Mouse (Mus musculus) brain, adult 2 months (tissue): ENCODE results near the gene Eepd1.

ENCODE experiments used
- DNase-seq: peaks from one replicate; pipeline ENCODE4 v3.0.0; 2011; ENCODE audit warnings: low read depth, low spot score

The Eepd1 gene

GRCm38 (mm10) chr9:25532105-25532504 is 50.8 kb downstream of the Eepd1 start:
- DNase-seq: no peak

- DNase-seq: no peak
Measured at GRCm38 (mm10) chr9:25535487-25535886, 54.1 kb downstream of the Eepd1 start.

- no peak for DNase-seq
Measured at GRCm38 (mm10) chr9:25539461-25539860, 58.1 kb downstream of the Eepd1 start.

GRCm38 (mm10) chr9:25541355-25541754 is 60.0 kb downstream of the Eepd1 start:
- no peak for DNase-seq

GRCm38 (mm10) chr9:25545212-25545611 is 63.9 kb downstream of the Eepd1 start:
- peak; percentile 58 for DNase-seq

GRCm38 (mm10) chr9:25549130-25550060 is 68.0 kb downstream of the Eepd1 start:
- peak; percentile 31 for DNase-seq

- no peak for DNase-seq
Measured at GRCm38 (mm10) chr9:25550196-25550595, 68.8 kb downstream of the Eepd1 start.

GRCm38 (mm10) chr9:25552532-25552931 is 71.2 kb downstream of the Eepd1 start:
- DNase-seq: no peak

GRCm38 (mm10) chr9:25554246-25554803 is 73.0 kb downstream of the Eepd1 start:
- DNase-seq: no peak

GRCm38 (mm10) chr9:25555261-25555660 is 73.9 kb downstream of the Eepd1 start:
- DNase-seq: peak; percentile 74

GRCm38 (mm10) chr9:25556008-25556407 is 74.7 kb downstream of the Eepd1 start:
- peak; percentile 74 for DNase-seq

- no peak for DNase-seq
Measured at GRCm38 (mm10) chr9:25557378-25557777, 76.0 kb downstream of the Eepd1 start.

GRCm38 (mm10) chr9:25558834-25559233 is 77.5 kb downstream of the Eepd1 start:
- DNase-seq: no peak

- peak; percentile 46 for DNase-seq
Measured at GRCm38 (mm10) chr9:25560016-25560758, 78.8 kb downstream of the Eepd1 start.

GRCm38 (mm10) chr9:25561143-25561542 is 79.8 kb downstream of the Eepd1 start:
- DNase-seq: no peak

- DNase-seq: no peak
Measured at GRCm38 (mm10) chr9:25563806-25564205, 82.5 kb downstream of the Eepd1 start.

- peak; percentile 71 for DNase-seq
Measured at GRCm38 (mm10) chr9:25567071-25567470, 85.7 kb downstream of the Eepd1 start.

- no peak for DNase-seq
Measured at GRCm38 (mm10) chr9:25568783-25569182, 87.4 kb downstream of the Eepd1 start.

- no peak for DNase-seq
Measured at GRCm38 (mm10) chr9:25570011-25570410, 88.7 kb downstream of the Eepd1 start.

- peak; percentile 71 for DNase-seq
Measured at GRCm38 (mm10) chr9:25570436-25570835, 89.1 kb downstream of the Eepd1 start.

GRCm38 (mm10) chr9:25571381-25571780 is 90.0 kb downstream of the Eepd1 start:
- DNase-seq: peak; percentile 35

- DNase-seq: no peak
Measured at GRCm38 (mm10) chr9:25573753-25574152, 92.4 kb downstream of the Eepd1 start.
